Comparison of ENCODE assay signal across 12 mouse cellular contexts in the genomic region with DNA sequence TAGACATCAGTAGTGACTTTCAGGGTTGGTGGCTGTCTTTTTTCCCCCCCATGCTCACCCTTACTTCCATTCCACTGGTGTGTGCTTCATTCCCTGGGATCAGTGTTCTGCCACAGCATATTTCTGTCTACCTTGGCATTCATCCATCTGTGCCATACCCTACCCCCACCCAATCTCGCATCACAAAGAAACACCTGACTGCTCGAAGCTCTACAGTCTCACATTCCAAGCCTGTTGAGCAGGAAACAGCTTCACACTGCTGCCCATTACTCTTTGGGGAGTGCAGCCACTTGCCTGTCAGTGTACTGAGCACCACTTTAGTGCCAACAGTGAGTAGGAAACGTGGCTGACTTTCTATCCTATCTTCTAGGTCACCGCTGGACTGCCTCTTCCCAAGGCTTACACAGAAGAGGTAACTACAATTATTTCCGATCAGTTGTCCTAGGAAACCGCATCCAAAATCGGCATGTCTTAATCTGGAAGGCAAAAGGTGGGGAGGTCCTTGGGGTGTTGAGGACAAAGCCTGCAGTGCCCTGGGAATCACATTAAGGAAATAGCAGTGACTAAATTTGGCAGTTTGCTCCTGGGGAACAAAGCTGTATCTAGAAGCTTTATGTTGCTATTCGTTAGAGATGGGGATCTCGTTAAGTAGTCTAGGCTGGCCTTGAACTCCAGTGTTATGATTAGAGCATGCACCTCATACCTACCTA. TPM values are rescaled to one million over a fixed set of nuclear protein-coding genes. Genes with fewer than 3 reads are reported as not detected.
DNase-seq lines count a peak whose midpoint lies in the region; ATAC-seq and TF ChIP-seq lines count a peak whose summit lies in the region.
"Had no signal": no experiment of that assay in that cellular context is flagged by ENCODE, and none has a peak within 500 bp of the region (broad histone marks: within the 10 kb centered on the region; RNA-seq: fewer than 3 reads in every experiment).

No protein-coding gene starts in this region.

- no peaks in the 10 kb centered on the region for H3K9me3 ChIP-seq in hindbrain, postnatal 0 days (ENCODE audit: low read length)
- H3K9me3 ChIP-seq in hindbrain, embryonic 13.5 days = no peaks in the 10 kb centered on the region
- no peaks in the 10 kb centered on the region for H3K9me3 ChIP-seq in embryonic facial prominence, embryonic 15.5 days (replicated peaks)

- no peak for DNase-seq in hindbrain, postnatal 0 days (ENCODE audit: low spot score)
- peak; percentile 22 for DNase-seq in ES-CJ7 (ENCODE audit: low read depth, low spot score)
- peak; percentile 22 for DNase-seq in kidney, postnatal 14 days
- DNase-seq in cerebellum, postnatal 14 days = no peak
- no peak for DNase-seq in embryo, embryonic 10.5 days (ENCODE audit: low spot score)
- DNase-seq: cerebellum, adult 11 months; liver, postnatal 0 days; thymus, postnatal 4 days had no signal

- no peak overlapping the region for H3K4me2 ChIP-seq in hindbrain, postnatal 0 days (ENCODE audit: low read depth, low read length)
- H3K4me2 ChIP-seq in hindbrain, embryonic 13.5 days = no peak overlapping the region
- no peak overlapping the region for H3K4me2 ChIP-seq in embryonic facial prominence, embryonic 15.5 days (replicated peaks)

- H3K27me3 ChIP-seq in hindbrain, postnatal 0 days (ENCODE audit: insufficient read depth, low read length) = no peaks in the 10 kb centered on the region
- H3K27me3 ChIP-seq in hindbrain, embryonic 13.5 days = no peaks in the 10 kb centered on the region
- no peaks in the 10 kb centered on the region for H3K27me3 ChIP-seq in embryonic facial prominence, embryonic 15.5 days

- H3K4me3 ChIP-seq in hindbrain, postnatal 0 days (ENCODE audit: low read length) = no peak overlapping the region
- no peak overlapping the region for H3K4me3 ChIP-seq in hindbrain, embryonic 13.5 days
- no peak overlapping the region for H3K4me3 ChIP-seq in embryonic facial prominence, embryonic 15.5 days (replicated peaks)
- H3K4me3 ChIP-seq: erythroblast, embryonic 14.5 days had no signal

- H3K27ac ChIP-seq in hindbrain, postnatal 0 days = 0 out of 2 replicates have a peak overlapping the region, but pooled peaks have one; percentile 26
- no peak overlapping the region for H3K27ac ChIP-seq in hindbrain, embryonic 13.5 days
- peak overlapping the region; percentile 17; the same call in 1 of the 2 replicates for H3K27ac ChIP-seq in embryonic facial prominence, embryonic 15.5 days (replicated peaks)

- 0 out of 2 replicates have a peak, but pooled peaks cover 4% of the 10 kb centered on the region for H3K36me3 ChIP-seq in hindbrain, postnatal 0 days (ENCODE audit: insufficient read depth, low read length)
- H3K36me3 ChIP-seq in hindbrain, embryonic 13.5 days = peaks cover 11% of the 10 kb centered on the region
- peaks cover 28% of the 10 kb centered on the region; the same call in 1 of the 2 replicates for H3K36me3 ChIP-seq in embryonic facial prominence, embryonic 15.5 days

- ATAC-seq in hindbrain, postnatal 0 days = 0 out of 2 replicates have a peak, but pooled peaks have one; percentile 42
- ATAC-seq in hindbrain, embryonic 13.5 days (ENCODE audit: low FRiP score) = no peak
- ATAC-seq in embryonic facial prominence, embryonic 15.5 days (ENCODE audit: insufficient number of reproducible peaks, low FRiP score, low TSS enrichment, low read depth) = no peak
- ATAC-seq in inflammation-experienced regulatory T-cells, adult 6 months = no peak
- ATAC-seq: liver, postnatal 0 days had no signal

- H3K4me1 ChIP-seq in hindbrain, postnatal 0 days (ENCODE audit: insufficient read depth, low read length) = no peaks in the 10 kb centered on the region
- peaks cover 17% of the 10 kb centered on the region for H3K4me1 ChIP-seq in hindbrain, embryonic 13.5 days (replicated peaks)
- peaks cover 11% of the 10 kb centered on the region for H3K4me1 ChIP-seq in embryonic facial prominence, embryonic 15.5 days

- no peak overlapping the region for H3K9ac ChIP-seq in hindbrain, postnatal 0 days (replicated peaks; ENCODE audit: low read length)
- no peak overlapping the region for H3K9ac ChIP-seq in hindbrain, embryonic 13.5 days
- no peak overlapping the region for H3K9ac ChIP-seq in embryonic facial prominence, embryonic 15.5 days
- H3K9ac ChIP-seq: liver, postnatal 0 days had no signal

- TF ChIP-seq CTCF in hindbrain, postnatal 0 days (IDR thresholded peaks at IDR 0.05; ENCODE audit: low read depth) = no peak

- WGBS in hindbrain, postnatal 0 days = 60% methylated on average over 9 of the region's 9 CpGs
- WGBS in hindbrain, embryonic 13.5 days = 80% methylated on average over 9 of the region's 9 CpGs
- 84% methylated on average over 9 of the region's 9 CpGs for WGBS in embryonic facial prominence, embryonic 15.5 days

RNA-seq across cellular contexts. Expression of a gene that starts 17.7 kb away (rescaled TPM):
- 13.1 and 15.0 TPM in 2 replicates for total RNA-seq in hindbrain, postnatal 0 days (2014; rRNA removed)
- 11.8 and 12.5 TPM in 2 replicates for polyA plus RNA-seq in hindbrain, postnatal 0 days (2015; fragmentation: Nextera tagmentation; extraction: Ambion mirVana)
- polyA plus RNA-seq in hindbrain, embryonic 13.5 days (2015; fragmentation: Nextera tagmentation; extraction: Ambion mirVana) = 7.4 and 7.9 TPM in 2 replicates
- polyA plus RNA-seq in embryonic facial prominence, embryonic 15.5 days (2015; fragmentation: Nextera tagmentation; extraction: Ambion mirVana) = 1.0 and 1.1 TPM in 2 replicates
- 1 to 10 TPM; 1.6 to 4.6 (median 3.1) TPM for polyA plus RNA-seq in inflammation-experienced regulatory T-cells, adult 6 months (2017; shearing (Covaris generic))

RNA-seq across cellular contexts. Expression of a gene that starts 51.9 kb away (rescaled TPM):
- 30.9 and 31.3 TPM in 2 replicates for total RNA-seq in hindbrain, postnatal 0 days (2014; rRNA removed)
- 33.1 and 37.1 TPM in 2 replicates for polyA plus RNA-seq in hindbrain, postnatal 0 days (2015; fragmentation: Nextera tagmentation; extraction: Ambion mirVana)
- polyA plus RNA-seq in hindbrain, embryonic 13.5 days (2015; fragmentation: Nextera tagmentation; extraction: Ambion mirVana) = 26.3 and 27.1 TPM in 2 replicates
- polyA plus RNA-seq in embryonic facial prominence, embryonic 15.5 days (2015; fragmentation: Nextera tagmentation; extraction: Ambion mirVana) = 54.9 and 56.6 TPM in 2 replicates
- 10 to 100 TPM; 25.9 to 29.2 (median 29.0) TPM for polyA plus RNA-seq in inflammation-experienced regulatory T-cells, adult 6 months (2017; shearing (Covaris generic))

Comparison
In these comparisons a context has a peak if more than half of its experiments do, and no peak if none do; other contexts are left out.
1. DNase-seq: peak in ES-CJ7 (single experiment) and kidney, postnatal 14 days (single experiment); none in hindbrain, postnatal 0 days (single experiment), cerebellum, postnatal 14 days (0 of 2) and embryo, embryonic 10.5 days (single experiment).